Mouse (Mus musculus): ENCODE data around the gene Gm10188. TPM values are rescaled to one million over a fixed set of nuclear protein-coding genes. Genes with fewer than 3 reads are reported as not detected.
A peak's percentile ranks its signal among the peaks of the same experiment; 100 is the strongest.

The Gm10188 gene
- polyA plus RNA-seq, 1 experiment from 2014 or later, result not detected

DNA sequence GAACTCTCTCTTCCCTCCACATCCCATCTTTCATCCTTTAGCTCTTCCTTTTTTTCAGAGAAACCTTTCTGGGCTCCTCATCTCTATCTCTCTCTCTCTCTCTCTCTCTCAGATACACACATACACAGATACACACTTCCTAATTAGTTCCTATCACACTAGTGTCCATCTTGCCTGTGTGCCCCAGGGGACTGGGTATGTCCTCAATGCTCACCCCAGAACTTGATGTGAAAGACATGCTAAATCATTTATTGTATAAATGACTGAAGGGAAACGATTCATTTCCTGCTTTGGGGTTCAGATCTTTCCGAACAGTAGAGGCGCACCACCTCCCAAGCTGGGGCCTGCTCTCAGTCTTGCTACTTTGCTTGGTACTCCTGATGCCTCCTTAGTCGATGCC, 40.3 kb downstream of the Gm10188 start:
- 53% methylated on average over 4 of the region's 4 CpGs for WGBS
- H3K27me3 ChIP-seq (ENCODE audit: poor library complexity, severe bottlenecking), result peaks cover 83% of the 10 kb centered on the region
- DNase-seq (ENCODE audit: extremely low spot score, low spot score), result no peak
- peak overlapping the region; percentile 93 for H3K4me3 ChIP-seq
- H3K27ac ChIP-seq, result peak overlapping the region; percentile 100
- no peaks in the 10 kb centered on the region for H3K9me3 ChIP-seq
- peaks cover 70% of the 10 kb centered on the region for H3K4me1 ChIP-seq
- peaks cover 5% of the 10 kb centered on the region for H3K36me3 ChIP-seq (replicated peaks)

DNA sequence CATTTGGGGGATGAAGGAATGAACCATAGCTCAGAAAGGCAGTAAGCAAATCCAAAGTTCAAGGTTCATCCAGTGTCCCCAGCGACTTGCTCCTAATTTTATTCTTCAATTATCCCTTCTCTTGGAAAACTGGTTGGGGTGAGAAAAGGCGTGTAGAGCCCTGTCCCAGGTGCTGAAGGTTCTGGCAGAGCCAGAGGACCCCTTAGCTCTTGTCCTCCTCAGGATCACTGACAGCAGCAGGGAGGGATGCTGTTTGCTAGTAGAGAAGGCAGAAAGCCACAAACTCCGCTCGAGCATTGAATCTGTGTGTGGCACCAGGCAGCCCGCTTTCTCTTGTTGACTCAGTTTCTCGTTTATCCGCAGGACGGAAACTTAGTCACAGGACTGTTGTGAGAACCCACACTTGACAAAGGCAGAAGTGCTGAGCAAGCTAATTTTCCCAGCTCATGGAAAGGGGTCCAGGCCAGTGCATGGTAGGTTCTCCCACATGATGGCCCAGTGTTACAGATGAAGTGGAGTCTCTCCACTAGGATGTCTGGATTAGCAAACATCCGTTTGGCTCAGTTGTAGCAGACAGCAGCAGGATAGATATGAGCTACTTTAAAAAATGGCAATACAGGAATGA, 41.0 kb downstream of the Gm10188 start:
- DNase-seq (ENCODE audit: extremely low spot score, low spot score), result no peak
- H3K4me1 ChIP-seq, result peaks cover 63% of the 10 kb centered on the region
- no peak overlapping the region for H3K4me3 ChIP-seq
- 41% methylated on average over 9 of the region's 9 CpGs for WGBS
- peaks cover 81% of the 10 kb centered on the region for H3K27me3 ChIP-seq (ENCODE audit: poor library complexity, severe bottlenecking)
- no peak overlapping the region for H3K27ac ChIP-seq
- no peaks in the 10 kb centered on the region for H3K9me3 ChIP-seq
- peaks cover 3% of the 10 kb centered on the region for H3K36me3 ChIP-seq (replicated peaks)

DNA sequence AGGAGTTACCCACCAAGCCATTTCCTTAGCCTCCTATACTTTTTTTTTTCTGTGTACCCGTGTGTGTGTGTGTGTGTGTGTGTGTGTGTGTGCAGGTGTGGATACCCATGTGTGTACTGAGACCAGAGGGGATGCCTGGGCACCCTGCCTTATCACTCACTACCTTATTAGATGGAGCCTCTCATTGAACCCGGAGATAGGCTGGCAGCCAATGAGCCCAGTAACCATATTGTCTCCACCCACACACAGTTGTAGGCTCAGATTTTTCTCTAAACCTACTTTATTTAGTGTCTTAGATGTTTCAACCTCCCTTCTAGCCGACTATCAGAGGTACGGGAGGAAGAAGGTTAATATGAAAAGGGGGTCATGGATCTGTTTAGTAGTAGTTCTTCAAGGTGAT, 43.3 kb downstream of the Gm10188 start:
- peaks cover 50% of the 10 kb centered on the region for H3K4me1 ChIP-seq
- no peak overlapping the region for H3K4me3 ChIP-seq
- H3K27ac ChIP-seq, result no peak overlapping the region
- H3K36me3 ChIP-seq (replicated peaks), result no peaks in the 10 kb centered on the region
- DNase-seq (ENCODE audit: extremely low spot score, low spot score), result no peak
- H3K27me3 ChIP-seq (ENCODE audit: poor library complexity, severe bottlenecking), result peaks cover 63% of the 10 kb centered on the region
- WGBS, result 81% methylated on average over 4 of the region's 4 CpGs
- H3K9me3 ChIP-seq, result no peaks in the 10 kb centered on the region

MicroRNAs encoded within 50 kb of the gene (microRNA counts, 519-probe panel; counts per million panel counts)
- microRNA mmu-miR-135b, result 5,399 counts per million, percentile 87 among the panel's probes with 10 or more counts

Small RNA genes within 50 kb of the gene (microRNA-seq; reads per million reads assigned to microRNA genes)
- 4,358 reads per million, percentile 88 among the genes with 10 or more reads in this experiment for gene Mir135b

Other genes starting within 250 kb of the Gm10188 start
- 12.0 and 13.8 TPM in 2 replicates for gene Elk4, start 222.2 kb downstream of the Gm10188 start, polyA plus RNA-seq (2016; fragmentation: Nextera tagmentation; extraction: Ambion mirVana)
- 11.1 and 13.0 TPM in 2 replicates for gene Mfsd4a, start 161.7 kb downstream of the Gm10188 start, polyA plus RNA-seq (2016; fragmentation: Nextera tagmentation; extraction: Ambion mirVana)
- 1.4 and 1.5 TPM in 2 replicates for gene Cdk18, start 90.1 kb downstream of the Gm10188 start, polyA plus RNA-seq (2016; fragmentation: Nextera tagmentation; extraction: Ambion mirVana)
- gene Lemd1, start 38.3 kb downstream of the Gm10188 start, polyA plus RNA-seq (2016; fragmentation: Nextera tagmentation; extraction: Ambion mirVana), result 4.1 and 4.2 TPM in 2 replicates
- 1.8 and 3.3 TPM in 2 replicates for gene AC124108.1, start 38.3 kb downstream of the Gm10188 start, polyA plus RNA-seq (2016; fragmentation: Nextera tagmentation; extraction: Ambion mirVana)
- 0.30 and 0.33 TPM in 2 replicates for gene Klhdc8a, start 68.9 kb upstream of the Gm10188 start, polyA plus RNA-seq (2016; fragmentation: Nextera tagmentation; extraction: Ambion mirVana)
- 49.9 TPM in 2 replicates for gene Nuak2, start 86.4 kb upstream of the Gm10188 start, polyA plus RNA-seq (2016; fragmentation: Nextera tagmentation; extraction: Ambion mirVana)
- 7.9 and 8.8 TPM in 2 replicates for gene Tmcc2, start 161.5 kb upstream of the Gm10188 start, polyA plus RNA-seq (2016; fragmentation: Nextera tagmentation; extraction: Ambion mirVana)
- 14.4 and 14.9 TPM in 2 replicates for gene Dstyk, start 187.8 kb upstream of the Gm10188 start, polyA plus RNA-seq (2016; fragmentation: Nextera tagmentation; extraction: Ambion mirVana)
- 61.9 and 64.1 TPM in 2 replicates for gene Rbbp5, start 247.6 kb upstream of the Gm10188 start, polyA plus RNA-seq (2016; fragmentation: Nextera tagmentation; extraction: Ambion mirVana)

Data from forebrain, embryonic 10.5 days (tissue).